Mouse (Mus musculus) hindbrain, embryonic 16.5 days (tissue): ENCODE measurements at regions not wholly inside any gene's neighbourhood (a gene's known extent, or its start where the extent isn't known, plus 50 kb on each side); places are given as distances from the start of the nearest gene placed in this dataset.

Experiments
- ATAC-seq: fragments of 200-750 bp; cut with Nextera tagmentation; 2 replicates; pipeline ENCODE4 v1.8.0; 2017; ENCODE audit warnings: moderate TSS enrichment, moderate library complexity
- H3K27ac ChIP-seq: fragments of 300-500 bp; sonication (generic); 2 replicates; pipeline ENCODE4 v1.5.1; 2014; ENCODE audit warnings: low read depth, mild to moderate bottlenecking, control low read depth, low read length, moderate library complexity
- H3K27me3 ChIP-seq: fragments of 300-500 bp; sonication (generic); replicated peaks from 2 replicates; pipeline ENCODE4 v1.6.1; 2014; ENCODE audit warnings: low read length; ENCODE audit not compliant: control insufficient read depth, insufficient read depth
- H3K36me3 ChIP-seq: fragments of 300-500 bp; sonication (generic); 2 replicates; pipeline ENCODE4 v1.6.1; 2014; ENCODE audit warnings: mild to moderate bottlenecking, low read length, moderate library complexity, mixed read lengths; ENCODE audit not compliant: control insufficient read depth, insufficient read depth
- H3K4me1 ChIP-seq: fragments of 300-500 bp; sonication (generic); 2 replicates; pipeline ENCODE4 v1.6.1; 2014; ENCODE audit warnings: low read depth, low read length; ENCODE audit not compliant: control insufficient read depth, insufficient read depth
- H3K4me2 ChIP-seq: fragments of 300-500 bp; sonication (generic); 2 replicates; pipeline ENCODE4 v1.6.1; 2014; ENCODE audit warnings: mild to moderate bottlenecking, low read length, control low read depth, moderate library complexity
- H3K4me3 ChIP-seq: fragments of 300-500 bp; sonication (generic); 2 replicates; pipeline ENCODE4 v1.5.1; 2014; ENCODE audit warnings: mild to moderate bottlenecking, low read length, control low read depth, moderate library complexity
- H3K9ac ChIP-seq: fragments of 300-500 bp; sonication (generic); 2 replicates; pipeline ENCODE4 v1.6.1; 2014; ENCODE audit warnings: low read depth, mild to moderate bottlenecking, control low read depth, low read length, moderate library complexity
- H3K9me3 ChIP-seq: fragments of 300-500 bp; sonication (generic); 2 replicates; pipeline ENCODE4 v1.6.1; 2014; ENCODE audit warnings: mild to moderate bottlenecking, low read length, moderate library complexity; ENCODE audit not compliant: control insufficient read depth
- WGBS: fragments of 180-500 bp; shearing (Covaris S2); extraction: QIAGEN DNeasy Blood & Tissue Kit; methylation state at CpG from one replicate; pipeline ENCODE4 v1.1.7; 2014; 5-methylcytosine and 5-hydroxymethylcytosine counted together

- H3K27me3 ChIP-seq = no peaks in the 10 kb centered on the region
- no peak overlapping the region for H3K27ac ChIP-seq
- H3K4me3 ChIP-seq = no peak overlapping the region
- H3K9me3 ChIP-seq = no peaks in the 10 kb centered on the region
- H3K4me1 ChIP-seq = no peaks in the 10 kb centered on the region
- no peak for ATAC-seq
- H3K4me2 ChIP-seq = no peak overlapping the region
- no peaks in the 10 kb centered on the region for H3K36me3 ChIP-seq
- WGBS = 79% methylated on average over 1 of the region's 1 CpGs
- no peak overlapping the region for H3K9ac ChIP-seq
Observed at GRCm38 (mm10) chr13:15907806-15908205, 103.8 kb upstream of the Inhba start.

GRCm38 (mm10) chr13:15910578-15910977 is 101.1 kb upstream of the Inhba start:
- WGBS = 78% methylated on average over 2 of the region's 2 CpGs
- ATAC-seq = no peak
- Histone ChIP-seq H3K36me3 (no peaks in the 10 kb centered on the region), H3K4me3 (no peak overlapping the region), H3K27me3 (no peaks in the 10 kb centered on the region), H3K4me2 (no peak overlapping the region), H3K27ac (no peak overlapping the region), H3K4me1 (no peaks in the 10 kb centered on the region), H3K9me3 (no peaks in the 10 kb centered on the region), H3K9ac (no peak overlapping the region)

- ATAC-seq = no peak
- Histone ChIP-seq H3K36me3 (no peaks in the 10 kb centered on the region), H3K9me3 (no peaks in the 10 kb centered on the region), H3K4me1 (no peaks in the 10 kb centered on the region), H3K4me3 (no peak overlapping the region), H3K27me3 (no peaks in the 10 kb centered on the region), H3K9ac (no peak overlapping the region), H3K4me2 (no peak overlapping the region), H3K27ac (no peak overlapping the region)
- 97% methylated on average over 1 of the region's 1 CpGs for WGBS
Observed at GRCm38 (mm10) chr13:15911263-15911662, 100.4 kb upstream of the Inhba start.

- H3K4me2 ChIP-seq = no peak overlapping the region
- no peak overlapping the region for H3K9ac ChIP-seq
- 76% methylated on average over 1 of the region's 1 CpGs for WGBS
- no peaks in the 10 kb centered on the region for H3K9me3 ChIP-seq
- no peak for ATAC-seq
- no peaks in the 10 kb centered on the region for H3K36me3 ChIP-seq
- no peak overlapping the region for H3K4me3 ChIP-seq
- no peak overlapping the region for H3K27ac ChIP-seq
- no peaks in the 10 kb centered on the region for H3K27me3 ChIP-seq
- no peaks in the 10 kb centered on the region for H3K4me1 ChIP-seq
Observed at GRCm38 (mm10) chr13:15914270-15914669, 97.4 kb upstream of the Inhba start.

GRCm38 (mm10) chr13:15929890-15930289 is 81.8 kb upstream of the Inhba start:
- no peak overlapping the region for H3K27ac ChIP-seq
- 94% methylated on average over 3 of the region's 3 CpGs for WGBS
- ATAC-seq = no peak

GRCm38 (mm10) chr13:15931553-15932162 is 80.0 kb upstream of the Inhba start:
- no peak; the same call in 1 of the 2 replicates for ATAC-seq
- 34% methylated on average over 5 of the region's 5 CpGs for WGBS
- H3K9me3 ChIP-seq = no peaks in the 10 kb centered on the region
- no peak overlapping the region for H3K4me3 ChIP-seq
- no peaks in the 10 kb centered on the region for H3K36me3 ChIP-seq
- H3K27me3 ChIP-seq = no peaks in the 10 kb centered on the region
- no peak overlapping the region for H3K4me2 ChIP-seq
- H3K27ac ChIP-seq = no peak overlapping the region
- no peak overlapping the region for H3K9ac ChIP-seq
- H3K4me1 ChIP-seq = no peaks in the 10 kb centered on the region

More at GRCm38 (mm10) chr13:15929890-15930289, 81.8 kb upstream of the Inhba start:
- Histone ChIP-seq H3K4me1 (no peaks in the 10 kb centered on the region), H3K9ac (no peak overlapping the region), H3K4me2 (no peak overlapping the region), H3K27me3 (no peaks in the 10 kb centered on the region), H3K9me3 (no peaks in the 10 kb centered on the region), H3K36me3 (no peaks in the 10 kb centered on the region), H3K4me3 (no peak overlapping the region)

- H3K9me3 ChIP-seq = no peaks in the 10 kb centered on the region
- no peak overlapping the region for H3K27ac ChIP-seq
- H3K4me2 ChIP-seq = no peak overlapping the region
- ATAC-seq = no peak
- H3K9ac ChIP-seq = no peak overlapping the region
- WGBS = 78% methylated on average over 1 of the region's 1 CpGs
- no peak overlapping the region for H3K4me3 ChIP-seq
- no peaks in the 10 kb centered on the region for H3K27me3 ChIP-seq
- H3K36me3 ChIP-seq = no peaks in the 10 kb centered on the region
- H3K4me1 ChIP-seq = no peaks in the 10 kb centered on the region
Observed at GRCm38 (mm10) chr13:15935689-15936088, 76.0 kb upstream of the Inhba start.

- H3K9ac ChIP-seq = no peak overlapping the region
- H3K4me2 ChIP-seq = no peak overlapping the region
- H3K4me1 ChIP-seq = no peaks in the 10 kb centered on the region
- no peak overlapping the region for H3K27ac ChIP-seq
- no peaks in the 10 kb centered on the region for H3K36me3 ChIP-seq
- no peaks in the 10 kb centered on the region for H3K27me3 ChIP-seq
- WGBS = 90% methylated on average over 1 of the region's 1 CpGs
- ATAC-seq = no peak
- H3K4me3 ChIP-seq = no peak overlapping the region
- no peaks in the 10 kb centered on the region for H3K9me3 ChIP-seq
Observed at GRCm38 (mm10) chr13:15936109-15936508, 75.5 kb upstream of the Inhba start.

GRCm38 (mm10) chr13:15950143-15950542 is 61.5 kb upstream of the Inhba start:
- Histone ChIP-seq H3K27me3 (no peaks in the 10 kb centered on the region), H3K36me3 (no peaks in the 10 kb centered on the region), H3K4me1 (no peaks in the 10 kb centered on the region), H3K4me3 (no peak overlapping the region), H3K4me2 (no peak overlapping the region), H3K27ac (no peak overlapping the region), H3K9me3 (no peaks in the 10 kb centered on the region), H3K9ac (no peak overlapping the region)
- ATAC-seq = no peak
- 86% methylated on average over 4 of the region's 4 CpGs for WGBS
